Mouse (Mus musculus) olfactory bulb, adult 2 months (tissue): ENCODE results near the gene St6galnac3.

ENCODE experiments used
- CTCF ChIP-seq: fragments of 200-500 bp; IDR thresholded peaks from 2 replicates; pipeline ENCODE4 v1.5.1; 2012; ENCODE audit warnings: low read depth, mild to moderate bottlenecking, low read length, moderate library complexity; ENCODE audit not compliant: insufficient read depth
- POLR2A ChIP-seq: fragments of 200-500 bp; IDR thresholded peaks from 2 replicates; pipeline ENCODE4 v1.6.1; 2012; ENCODE audit warnings: mild to moderate bottlenecking, low read depth, low read length, moderate library complexity; ENCODE audit not compliant: insufficient read depth

- TF ChIP-seq POLR2A (no peak), CTCF (no peak)
Observed at GRCm38 (mm10) chr3:153458593-153458992, 266.4 kb downstream of the St6galnac3 start.
